Mouse (Mus musculus) adrenal gland, postnatal 4 days (tissue): ENCODE measurements at regions not wholly inside any gene's neighbourhood (a gene's known extent, or its start where the extent isn't known, plus 50 kb on each side); places are given as distances from the start of the nearest gene placed in this dataset.

Source experiments
- DNase-seq, 2 experiments: peaks; one replicate each; pipeline ENCODE4 v3.0.0; 2021 to 2022; ENCODE audit warnings: low spot score in 2 of 2, mixed read lengths in 2 of 2

GRCm38 (mm10) chr12:112334106-112334855 is 155.0 kb upstream of the A530016L24Rik start:
- DNase-seq = no peak

- no peak for DNase-seq
Observed at GRCm38 (mm10) chr12:112335641-112336040, 153.6 kb upstream of the A530016L24Rik start.

GRCm38 (mm10) chr12:112336691-112337295 is 152.5 kb upstream of the A530016L24Rik start:
- DNase-seq = no peak

GRCm38 (mm10) chr12:112337443-112337842 is 151.8 kb upstream of the A530016L24Rik start:
- no peak for DNase-seq

DNA sequence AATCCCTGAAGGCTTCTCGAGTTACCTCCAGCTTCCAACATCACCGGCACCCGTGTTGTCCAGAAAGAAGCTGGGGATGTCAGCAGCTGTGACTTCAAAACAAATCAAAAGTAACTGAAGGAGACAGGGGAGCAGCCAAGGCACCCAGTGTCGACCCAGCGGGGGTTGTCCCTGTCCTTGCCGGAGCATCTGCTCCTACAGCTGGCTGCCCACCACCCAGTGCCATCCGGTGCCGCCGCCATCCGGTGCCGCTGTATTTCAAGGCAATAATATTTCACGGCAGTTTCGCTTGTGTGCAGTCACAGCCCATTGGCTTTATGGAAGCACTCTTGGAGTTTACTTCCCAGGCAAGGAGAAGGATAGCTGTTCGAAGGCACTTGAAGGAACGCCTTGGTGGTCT is 150.3 kb upstream of the A530016L24Rik start:
- DNase-seq = no peak

- no peak for DNase-seq
Observed at GRCm38 (mm10) chr12:112339481-112340179, 149.6 kb upstream of the A530016L24Rik start.

- no peak for DNase-seq
Observed at GRCm38 (mm10) chr12:112340248-112340647, 149.0 kb upstream of the A530016L24Rik start.

GRCm38 (mm10) chr12:112341726-112342469 is 147.3 kb upstream of the A530016L24Rik start:
- DNase-seq = no peak

- DNase-seq = no peak
Observed at GRCm38 (mm10) chr12:112343064-112343463, 146.2 kb upstream of the A530016L24Rik start.

DNA sequence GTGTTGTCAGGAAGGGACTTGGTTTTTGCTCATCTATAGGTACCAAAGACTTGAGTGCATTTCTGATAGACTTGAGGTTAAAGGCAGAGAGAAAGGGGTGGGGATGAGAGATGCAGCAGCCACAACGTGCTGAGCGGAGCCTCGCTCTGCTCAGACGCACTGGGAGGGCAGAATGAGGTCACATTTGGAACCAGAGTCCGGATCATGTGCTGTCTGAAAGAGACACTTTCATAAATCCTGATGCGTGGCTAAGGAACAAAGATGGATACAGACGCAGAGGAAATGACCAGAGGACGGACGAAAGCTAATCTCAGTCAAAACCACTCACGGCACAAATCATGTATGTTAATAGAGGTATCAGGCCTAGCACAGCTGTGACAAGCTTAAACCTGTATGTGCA is 145.0 kb upstream of the A530016L24Rik start:
- DNase-seq = no peak

DNA sequence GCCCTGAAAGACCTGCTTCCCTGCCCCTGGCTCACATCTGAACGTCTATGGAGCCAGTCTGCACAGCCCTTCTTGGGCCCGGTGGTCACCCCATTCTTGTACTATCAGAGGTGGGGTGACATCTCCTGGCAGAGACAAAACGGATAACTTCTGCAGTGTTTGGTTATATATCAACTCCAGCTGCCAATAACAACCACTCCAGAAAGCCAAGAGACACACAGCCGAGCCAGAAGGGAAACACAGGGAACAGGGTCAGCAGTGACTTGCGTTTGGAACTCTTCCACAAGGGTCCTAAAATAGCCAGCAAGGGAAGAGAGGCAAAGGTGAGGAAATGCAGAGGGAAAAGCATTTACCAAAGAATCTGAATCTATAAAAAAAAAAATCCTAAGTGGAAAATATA is 143.5 kb upstream of the A530016L24Rik start:
- DNase-seq = no peak

- DNase-seq = no peak
Observed at GRCm38 (mm10) chr12:112348116-112348515, 141.1 kb upstream of the A530016L24Rik start.

GRCm38 (mm10) chr12:112349676-112350318 is 139.5 kb upstream of the A530016L24Rik start:
- DNase-seq = no peak

DNA sequence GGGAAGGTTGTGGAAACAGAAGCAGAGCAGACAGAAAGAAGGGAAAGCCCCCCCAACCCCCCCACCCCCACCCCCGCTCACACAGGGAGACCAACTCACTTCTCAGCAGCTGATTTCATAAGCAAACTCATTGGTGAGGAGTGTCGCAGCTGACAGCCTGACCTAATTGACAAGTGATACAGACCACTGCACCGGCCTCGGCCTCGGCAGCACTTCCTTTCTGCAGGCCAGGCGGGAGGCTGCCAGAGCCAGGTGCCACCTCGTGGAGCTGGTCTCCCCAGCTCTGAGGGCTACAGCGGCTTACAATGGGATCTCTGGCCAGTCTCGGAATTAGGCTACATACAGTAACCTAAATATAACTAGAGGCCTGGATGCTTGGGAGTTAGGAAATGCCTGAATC is 138.5 kb upstream of the A530016L24Rik start:
- DNase-seq = no peak

DNA sequence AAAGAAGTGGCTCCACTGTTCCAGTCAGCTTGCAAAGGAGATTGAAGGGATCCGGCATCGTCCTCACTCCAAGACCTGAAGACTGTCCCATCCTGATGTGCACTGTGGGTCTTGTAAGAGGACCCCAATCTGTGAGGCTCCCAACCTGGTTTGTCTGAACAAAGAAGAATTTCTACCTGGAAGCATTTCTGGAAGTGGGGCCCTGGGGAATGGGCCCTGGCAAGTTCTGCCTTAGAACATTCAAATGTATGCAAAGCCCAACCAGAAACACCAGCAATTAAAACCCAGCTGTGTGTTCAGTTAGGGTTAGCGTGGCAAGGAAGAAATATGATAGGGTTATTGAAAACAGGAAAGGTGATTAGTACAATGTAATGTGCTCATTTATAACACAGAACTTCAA is 125.9 kb upstream of the A530016L24Rik start:
- DNase-seq = no peak

- DNase-seq = no peak
Observed at GRCm38 (mm10) chr12:112367221-112367620, 122.0 kb upstream of the A530016L24Rik start.

- DNase-seq = no peak
Observed at GRCm38 (mm10) chr12:112368112-112368511, 121.1 kb upstream of the A530016L24Rik start.

- no peak for DNase-seq
Observed at GRCm38 (mm10) chr12:112369581-112370371, 119.5 kb upstream of the A530016L24Rik start.

DNA sequence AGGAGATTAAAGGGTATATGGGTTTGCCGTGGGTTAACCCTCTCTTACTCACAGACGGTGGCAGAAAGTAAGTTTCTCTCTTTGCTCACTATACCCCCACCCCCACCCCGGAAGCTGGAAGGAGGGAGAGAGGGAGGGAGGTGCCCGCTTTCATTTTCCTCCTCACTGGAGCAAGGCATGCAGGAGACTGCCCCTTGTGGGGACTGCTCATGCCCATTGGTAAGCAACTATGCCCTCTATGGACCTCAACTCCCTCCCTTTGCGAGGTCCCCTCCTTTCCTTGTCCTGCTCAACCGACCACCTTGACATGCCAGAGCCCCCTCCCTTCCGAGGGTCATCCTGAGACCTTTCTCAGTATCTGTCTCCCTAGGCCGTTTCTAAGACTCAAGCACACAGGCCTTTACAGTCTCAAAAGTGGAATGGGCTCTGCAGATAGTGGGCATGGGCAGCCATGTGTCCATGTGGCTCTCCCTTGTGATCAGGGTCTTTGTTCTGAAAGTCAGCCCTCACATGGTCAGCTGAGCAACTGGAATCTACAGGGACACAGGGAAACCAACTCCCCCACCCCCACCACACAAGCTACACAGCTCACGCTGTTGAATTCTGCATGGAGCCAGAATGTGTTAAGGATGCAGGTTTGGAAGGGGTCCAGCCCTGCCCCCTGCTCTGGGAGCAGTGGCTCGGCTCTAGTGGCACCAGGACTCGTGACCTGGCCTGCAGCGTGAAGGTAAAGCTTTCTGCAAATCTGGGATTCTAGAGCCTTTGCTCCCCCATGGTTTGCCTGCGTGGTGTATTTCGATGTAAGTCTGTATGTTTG is 116.8 kb upstream of the A530016L24Rik start:
- no peak for DNase-seq
